Comparison of ENCODE assay signal across 8 mouse cellular contexts in the genomic region with DNA sequence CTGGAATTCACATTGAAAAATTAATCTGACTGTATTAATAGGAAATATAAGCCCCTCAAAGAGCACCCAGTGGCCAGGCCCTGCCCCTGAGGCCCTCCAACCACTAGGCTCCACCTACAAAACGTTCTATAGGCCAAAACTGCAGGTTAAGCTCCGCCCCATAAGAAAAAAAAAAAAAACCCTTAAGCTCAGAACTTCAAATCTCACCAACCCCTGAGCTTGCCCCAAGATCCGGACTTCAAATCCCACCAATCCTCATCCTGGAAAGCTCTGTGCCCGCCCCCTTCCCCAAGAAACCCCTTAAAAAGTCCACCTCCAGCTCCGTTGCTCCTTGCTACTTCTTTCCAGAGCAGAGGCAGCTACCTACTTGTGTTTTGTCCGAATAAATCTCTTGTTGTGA. TPM values are rescaled to one million over a fixed set of nuclear protein-coding genes. Genes with fewer than 3 reads are reported as not detected.
DNase-seq lines count a peak whose midpoint lies in the region; ATAC-seq lines count a peak whose summit lies in the region.

No protein-coding gene starts in this region.

- DNase-seq in adrenal gland, adult (ENCODE audit: inconsistent age in 2 of 2, low spot score in 1 of 2), result peak; percentile 18 to 53
- no peak for DNase-seq in adrenal gland, adult 18-20 months (ENCODE audit: low spot score in 2 of 2)
- peak; percentile 50 for DNase-seq in 3134 (ENCODE audit: extremely low read depth, insufficient read length, low spot score)
- DNase-seq in embryo, embryonic 11 days, result peak; percentile 56
- peak; percentile 64 for DNase-seq in induced T-regulatory cell, adult 2 months (ENCODE audit: low read depth)
- peak; percentile 54 for DNase-seq in lung, postnatal 36 days
- DNase-seq in thymus, postnatal 10 days (ENCODE audit: low spot score in 2 of 2), result no peak

- ATAC-seq in inflammation-experienced regulatory T-cells, adult 6 months, result no peak

RNA-seq across cellular contexts. Expression of gene Zfp39, which starts 0.8 kb away (rescaled TPM):
- 1 to 10 TPM; 3.3 to 4.1 TPM for total RNA-seq in adrenal gland, adult 18-20 months (2021)
- polyA plus RNA-seq in inflammation-experienced regulatory T-cells, adult 6 months (2017; shearing (Covaris generic)), result 1 to 10 TPM; 7.8 to 9.5 (median 8.9) TPM

RNA-seq across cellular contexts. Expression of gene Btnl10, which starts 12.9 kb away (rescaled TPM):
- total RNA-seq in adrenal gland, adult 18-20 months (2021), result not detected
- polyA plus RNA-seq in inflammation-experienced regulatory T-cells, adult 6 months (2017; shearing (Covaris generic)), result not detected

RNA-seq across cellular contexts. Expression of gene Rnf187, which starts 33.9 kb away (rescaled TPM):
- total RNA-seq in adrenal gland, adult 18-20 months (2021), result 100 to 1,000 TPM; 171 to 177 TPM
- polyA plus RNA-seq in inflammation-experienced regulatory T-cells, adult 6 months (2017; shearing (Covaris generic)), result 10 to 100 TPM; 12.8 to 24.5 (median 15.7) TPM

RNA-seq across cellular contexts. Expression of gene 2810021J22Rik, which starts 37.8 kb away (rescaled TPM):
- 1 to 10 TPM; 4.0 to 5.9 TPM for total RNA-seq in adrenal gland, adult 18-20 months (2021)
- 10 to 100 TPM in 2 of 3 experiments, 1 to 10 TPM in 1; 7.3 to 12.4 (median 11.2) TPM for polyA plus RNA-seq in inflammation-experienced regulatory T-cells, adult 6 months (2017; shearing (Covaris generic))

RNA-seq across cellular contexts. Expression of gene Hist3h2ba, which starts 43.9 kb away (rescaled TPM):
- 1 to 10 TPM; 5.8 to 6.0 TPM for total RNA-seq in adrenal gland, adult 18-20 months (2021)
- 1 to 10 TPM; 2.9 to 5.2 (median 4.3) TPM for polyA plus RNA-seq in inflammation-experienced regulatory T-cells, adult 6 months (2017; shearing (Covaris generic))

Comparison
In these comparisons a context has a peak if more than half of its experiments do, and no peak if none do; other contexts are left out.
1. DNase-seq: peak in adrenal gland, adult (2 of 2), 3134 (single experiment), embryo, embryonic 11 days (single experiment), induced T-regulatory cell, adult 2 months (single experiment) and lung, postnatal 36 days (single experiment); none in adrenal gland, adult 18-20 months (0 of 2) and thymus, postnatal 10 days (0 of 2).